Mouse (Mus musculus) C2C12 (cell line): ENCODE data around the gene Slc9c1.

ENCODE experiments used
- CEBPB ChIP-seq: IDR thresholded peaks from one replicate; pipeline ENCODE4 v1.6.1; 2011; ENCODE audit warnings: low read depth, mild to moderate bottlenecking, control low read depth, moderate library complexity
- CTCF ChIP-seq: IDR thresholded peaks from one replicate; pipeline ENCODE4 v1.5.1; 2011; ENCODE audit not compliant: control insufficient read depth, insufficient read depth, insufficient read length
- MAX ChIP-seq: IDR thresholded peaks from one replicate; pipeline ENCODE4 v1.6.1; 2011; ENCODE audit warnings: mild to moderate bottlenecking, control low read depth
- MYOG ChIP-seq: IDR thresholded peaks from one replicate; pipeline ENCODE4 v1.6.1; 2011; ENCODE audit not compliant: control insufficient read depth, insufficient read length; ENCODE audit errors: extremely low read depth
- USF1 ChIP-seq: IDR thresholded peaks from one replicate; pipeline ENCODE4 v1.6.1; 2011; ENCODE audit warnings: low read depth, mild to moderate bottlenecking, control low read depth, moderate library complexity

GRCm38 (mm10) chr16:45551579-45551978 lies 16.5 kb downstream of the Slc9c1 start:
- TF ChIP-seq USF1 (no peak), CTCF (no peak), MAX (no peak), CEBPB (no peak), MYOG (no peak)
